Mouse (Mus musculus): ENCODE results near the gene Aldh4a1. TPM values are rescaled to one million over a fixed set of nuclear protein-coding genes. Genes with fewer than 3 reads are reported as not detected.
A peak's percentile ranks its signal among the peaks of the same experiment; 100 is the strongest.

Gene Aldh4a1
- total RNA-seq, 2 experiments from 2014 or later: 84.7 to 90.8 TPM

DNA sequence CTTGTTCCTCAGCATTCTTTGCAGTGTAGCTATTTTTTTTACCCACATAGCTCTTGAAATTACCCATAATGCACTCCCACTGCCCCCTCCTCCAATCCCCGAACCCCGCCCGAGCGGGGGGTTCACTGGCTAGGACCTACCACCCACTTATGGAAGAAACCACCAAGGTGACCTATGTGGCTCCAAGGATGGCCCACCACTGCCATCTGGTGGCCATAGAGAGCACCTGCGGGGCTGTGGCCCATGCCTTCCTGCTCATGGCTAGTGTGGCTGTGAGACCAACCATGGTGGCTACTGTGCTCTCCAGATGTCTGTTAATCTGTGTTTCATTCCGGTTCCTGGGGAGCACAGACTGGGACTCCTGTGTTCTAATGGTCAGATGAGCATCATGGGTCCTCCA is 47.2 kb downstream of the Aldh4a1 start:
- peak; percentile 31 to 63 for DNase-seq

DNA sequence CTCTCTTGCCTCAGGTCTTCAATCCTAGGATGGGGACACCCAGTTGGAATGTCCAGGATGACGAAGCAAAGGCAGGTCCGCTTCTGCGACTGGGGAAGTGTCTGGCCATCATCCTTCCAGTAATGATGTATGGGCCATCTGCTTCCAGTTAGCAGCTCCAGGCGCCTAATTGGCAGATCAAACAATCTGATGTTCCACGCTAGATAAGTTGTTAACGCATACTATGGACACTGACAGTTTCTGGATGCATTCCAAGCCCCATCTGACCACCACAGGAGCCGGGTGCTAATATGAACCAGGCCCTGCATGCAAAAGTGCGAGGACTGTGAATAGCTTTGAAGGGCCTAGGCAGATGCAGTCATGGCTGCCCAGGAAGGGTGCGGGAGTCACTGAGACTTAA is 53.0 kb downstream of the Aldh4a1 start:
- DNase-seq: no peak

DNA sequence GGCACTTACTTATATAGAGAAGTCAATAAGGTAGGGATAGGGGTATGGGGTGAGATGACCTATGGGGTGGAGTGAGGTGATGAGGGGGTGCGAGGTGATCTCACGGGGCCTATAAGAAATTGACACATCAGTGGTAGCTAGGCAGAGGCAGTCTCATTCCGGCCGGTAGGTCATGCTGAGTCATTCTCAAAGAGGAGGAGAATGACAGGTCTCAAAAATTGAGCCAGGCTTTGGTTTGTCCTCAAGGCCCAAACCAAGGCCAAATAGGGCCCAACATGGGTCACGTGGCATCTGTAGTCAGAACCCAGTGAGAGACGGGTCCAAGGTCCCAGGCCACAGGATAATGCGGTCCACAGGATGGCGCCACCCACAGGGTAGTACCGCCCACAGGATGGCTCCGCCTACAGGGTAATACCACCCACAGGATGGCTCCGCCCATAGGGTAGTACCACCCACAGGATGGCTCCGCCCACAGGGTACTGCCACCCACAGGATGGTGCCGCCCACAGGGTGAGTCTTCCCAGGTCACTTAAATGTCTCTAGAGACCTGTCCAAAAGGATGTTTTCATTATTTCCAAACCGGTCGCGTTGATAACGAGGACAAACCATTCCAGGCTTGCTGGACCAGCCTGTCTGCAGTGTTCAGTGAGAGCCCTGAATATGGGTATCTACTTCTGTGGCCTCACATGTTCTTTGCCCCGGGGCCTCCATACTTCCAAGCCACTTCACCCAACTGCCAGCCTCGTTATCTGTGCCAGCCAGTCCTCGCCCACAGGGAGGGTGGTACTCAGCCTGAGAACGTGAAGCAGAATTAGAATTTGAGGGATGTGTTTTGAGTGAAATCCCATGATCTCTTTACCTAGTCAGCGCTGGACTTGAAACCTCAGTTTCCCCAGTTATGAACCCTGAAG is 61.3 kb downstream of the Aldh4a1 start:
- DNase-seq: no peak

DNA sequence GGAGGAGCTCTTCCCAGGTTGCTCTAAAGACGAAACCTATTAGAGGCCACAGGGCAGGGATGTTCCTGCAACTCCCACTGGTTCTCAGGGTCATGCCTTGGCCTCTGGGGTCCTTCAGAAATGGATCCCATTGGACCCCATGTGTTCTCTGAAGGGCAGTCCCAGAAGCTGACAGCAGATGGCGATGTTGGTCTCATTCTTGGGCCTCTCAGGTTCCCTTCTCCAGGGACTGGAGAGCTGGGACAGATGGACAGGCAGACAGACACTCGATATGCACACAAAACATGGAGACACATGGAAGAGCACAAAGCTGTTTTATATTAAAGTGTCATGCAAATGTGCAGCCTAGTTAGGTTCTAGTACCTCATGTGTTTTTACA is 62.0 kb downstream of the Aldh4a1 start:
- peak; percentile 16 to 74 for DNase-seq

DNA sequence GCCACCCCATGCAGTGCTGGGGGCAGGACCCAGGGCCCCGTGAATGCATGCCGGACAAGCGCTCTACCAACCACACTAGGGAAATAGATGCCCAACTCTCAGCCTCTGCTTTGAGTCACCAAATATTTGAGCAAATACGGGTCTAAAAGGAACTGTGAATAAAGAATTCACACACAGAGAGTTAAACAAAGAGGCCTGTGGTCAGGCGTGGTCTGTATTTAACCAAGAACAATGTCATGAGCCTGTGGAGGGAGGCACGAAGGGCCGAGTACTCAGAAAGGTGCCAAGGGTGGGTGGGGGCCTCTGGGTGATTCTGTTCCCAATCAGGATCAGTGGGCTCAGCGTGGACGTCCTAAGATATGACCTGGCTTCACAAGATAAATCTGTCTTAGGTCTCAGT is 65.4 kb downstream of the Aldh4a1 start:
- DNase-seq: no peak

DNA sequence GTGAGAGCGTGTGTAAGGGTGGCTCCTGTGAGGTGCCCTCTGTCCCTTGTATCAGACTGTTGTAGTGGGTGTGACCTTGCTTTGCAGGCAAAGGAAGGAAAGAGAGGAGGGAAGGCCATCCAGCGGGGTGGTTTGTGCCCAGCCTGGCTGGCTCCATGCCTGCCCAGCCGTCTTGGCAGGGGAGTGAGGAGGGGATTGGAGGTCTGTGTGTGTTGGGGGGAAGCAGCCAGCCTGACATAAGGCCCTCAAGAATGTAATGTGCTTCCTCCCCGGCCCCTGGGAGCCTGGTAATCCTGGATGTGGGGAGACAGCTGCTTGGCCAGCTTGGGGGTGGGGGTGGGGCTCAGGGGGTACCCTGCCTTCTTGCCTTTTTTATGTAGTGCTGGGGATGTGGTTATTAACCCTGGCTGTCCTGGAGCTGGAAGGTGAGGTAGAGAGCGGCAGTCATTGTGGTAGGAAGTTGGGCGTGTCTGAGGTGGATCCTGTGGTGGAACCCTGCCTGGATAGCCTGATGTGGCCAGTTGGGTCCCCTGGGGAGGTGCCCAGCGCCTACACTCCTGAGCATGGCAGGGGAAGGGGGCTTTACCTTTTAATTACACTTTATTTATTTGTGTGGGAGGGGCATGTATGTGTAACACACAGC is 67.1 kb downstream of the Aldh4a1 start:
- DNase-seq: no peak

DNA sequence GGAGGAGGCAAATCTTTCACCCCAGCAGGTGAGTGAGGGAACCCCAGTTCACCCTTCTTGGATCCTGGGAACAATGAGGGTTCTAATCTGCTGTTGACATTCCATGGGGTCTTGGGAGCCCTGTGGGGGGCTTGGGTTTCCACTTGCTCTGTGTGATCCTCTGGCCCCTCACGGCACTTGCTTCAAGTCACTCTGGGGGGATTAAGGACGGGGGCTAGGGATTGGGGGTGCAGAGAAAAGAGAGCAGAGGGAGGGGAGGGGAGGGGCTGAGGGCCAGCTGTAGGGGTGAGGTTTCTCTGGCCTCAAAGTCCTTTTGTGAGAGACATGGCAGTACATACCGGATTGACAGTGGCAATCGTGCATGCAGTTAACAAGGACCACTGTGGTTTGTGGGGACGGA is 70.6 kb downstream of the Aldh4a1 start:
- DNase-seq: no peak

DNA sequence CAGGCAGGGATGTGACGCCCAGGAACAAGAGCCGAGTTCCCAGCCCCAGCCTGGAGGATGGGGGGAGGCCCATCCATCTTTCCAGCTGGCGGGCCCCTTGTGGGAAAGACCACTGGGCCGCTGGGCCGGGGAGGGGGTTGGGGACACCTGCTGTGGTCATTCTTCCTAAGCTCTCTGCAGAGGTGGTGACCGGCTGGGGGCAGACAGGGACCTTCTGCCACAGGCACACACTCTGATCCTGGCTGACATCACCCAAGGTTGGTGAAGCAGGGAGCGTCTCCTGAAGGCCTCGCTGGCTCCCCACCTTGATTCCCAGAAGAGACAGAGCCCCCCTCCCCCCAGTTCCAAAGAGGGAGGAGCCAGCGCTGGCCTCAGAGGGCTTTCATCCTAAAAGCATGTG is 75.1 kb downstream of the Aldh4a1 start:
- no peak for DNase-seq

DNA sequence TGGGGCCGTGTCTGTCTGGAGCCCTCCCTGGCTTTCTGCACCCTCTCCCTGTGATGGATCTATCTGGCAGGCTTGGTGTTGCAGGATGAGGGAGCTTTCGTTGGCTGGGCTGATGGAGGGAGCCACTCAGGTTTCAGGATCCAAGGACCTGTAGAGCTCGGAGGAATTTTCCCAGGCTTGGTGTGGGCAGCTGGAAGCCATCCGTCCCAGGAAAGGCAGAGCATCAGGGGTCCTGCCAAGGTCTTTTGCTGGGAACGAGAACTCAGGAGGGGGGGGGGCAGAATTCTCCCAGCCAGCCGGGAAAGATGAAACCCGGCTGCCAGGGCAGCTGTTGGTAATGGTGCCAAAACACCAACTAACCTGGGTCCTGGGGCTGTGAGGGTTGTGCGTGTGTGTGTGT is 75.9 kb downstream of the Aldh4a1 start:
- DNase-seq: no peak

Small RNAs within 50 kb of the gene (microRNA-seq; reads per million reads assigned to microRNA genes)
- gene Gm25571 (0 reads per million in 2 experiments), gene Mir7020 (0.76 to 1.4 reads per million in 2 experiments)

Other genes with a start within 250 kb of the Aldh4a1 start
- 1 to 10 TPM; 4.3 to 4.4 TPM for gene Iffo2, start 92.3 kb upstream of the Aldh4a1 start, total RNA-seq (2021)
- not detected for gene Gm21969, start 19.7 kb upstream of the Aldh4a1 start, total RNA-seq (2021)
- gene Tas1r2, start 30.7 kb downstream of the Aldh4a1 start, total RNA-seq (2021): not detected
- gene Pax7, start 210.7 kb downstream of the Aldh4a1 start, total RNA-seq (2021): not detected

Measured in heart, adult 18-20 months (tissue).